Mouse (Mus musculus) C2C12 (cell line): ENCODE data around the gene Arpc4. TPM values are rescaled to one million over a fixed set of nuclear protein-coding genes. Genes with fewer than 3 reads are reported as not detected.
A peak's percentile ranks its signal among the peaks of the same experiment; 100 is the strongest.

ENCODE experiments used
- H3K27me3 ChIP-seq: one replicate; pipeline ENCODE4 v1.6.1; 2011; ENCODE audit not compliant: control insufficient read depth, insufficient read depth, insufficient read length
- H3K36me3 ChIP-seq: one replicate; pipeline ENCODE4 v1.6.1; 2011; ENCODE audit not compliant: control insufficient read depth, insufficient read depth
- H3K4me3 ChIP-seq: one replicate; pipeline ENCODE4 v1.5.1; 2011; ENCODE audit warnings: mild to moderate bottlenecking, control low read depth; ENCODE audit not compliant: poor library complexity, insufficient read depth, severe bottlenecking
- H3K79me2 ChIP-seq: one replicate; pipeline ENCODE4 v1.6.1; 2011; ENCODE audit not compliant: control insufficient read depth, insufficient read depth
- H3K79me3 ChIP-seq: one replicate; pipeline ENCODE4 v1.6.1; 2011; ENCODE audit warnings: low read depth, control low read depth
- H3ac ChIP-seq: one replicate; pipeline ENCODE3; 2011; ENCODE audit warnings: low read depth; ENCODE audit not compliant: control insufficient read depth, insufficient read length
- CEBPB ChIP-seq: IDR thresholded peaks from one replicate; pipeline ENCODE4 v1.6.1; 2011; ENCODE audit warnings: low read depth, mild to moderate bottlenecking, control low read depth, moderate library complexity
- CTCF ChIP-seq: IDR thresholded peaks from one replicate; pipeline ENCODE4 v1.5.1; 2011; ENCODE audit not compliant: control insufficient read depth, insufficient read depth, insufficient read length
- FOSL1 ChIP-seq: IDR thresholded peaks from one replicate; pipeline ENCODE4 v1.8.0; 2011; ENCODE audit warnings: mild to moderate bottlenecking, low read length; ENCODE audit not compliant: poor library complexity, insufficient read depth, severe bottlenecking
- MAX ChIP-seq: IDR thresholded peaks from one replicate; pipeline ENCODE4 v1.6.1; 2011; ENCODE audit warnings: mild to moderate bottlenecking, control low read depth
- MYOD1 ChIP-seq: IDR thresholded peaks from one replicate; pipeline ENCODE4 v1.6.1; 2011; ENCODE audit warnings: low read depth; ENCODE audit not compliant: control insufficient read depth, insufficient read length
- MYOG ChIP-seq: IDR thresholded peaks from one replicate; pipeline ENCODE4 v1.6.1; 2011; ENCODE audit not compliant: control insufficient read depth, insufficient read length; ENCODE audit errors: extremely low read depth
- USF1 ChIP-seq: IDR thresholded peaks from one replicate; pipeline ENCODE4 v1.6.1; 2011; ENCODE audit warnings: low read depth, mild to moderate bottlenecking, control low read depth, moderate library complexity
- polyA plus RNA-seq: library from polyadenylated mRNA; unstranded; fragments of >200 nt; fragmentation: generic; extraction: Trizol; gene quantifications from one replicate; pipeline ENCODE4 v1.2.1, GENCODE M21; 2012; ENCODE audit warnings: missing spikeins

Arpc4 gene
- polyA plus RNA-seq, 1 experiment: 364 TPM

DNA sequence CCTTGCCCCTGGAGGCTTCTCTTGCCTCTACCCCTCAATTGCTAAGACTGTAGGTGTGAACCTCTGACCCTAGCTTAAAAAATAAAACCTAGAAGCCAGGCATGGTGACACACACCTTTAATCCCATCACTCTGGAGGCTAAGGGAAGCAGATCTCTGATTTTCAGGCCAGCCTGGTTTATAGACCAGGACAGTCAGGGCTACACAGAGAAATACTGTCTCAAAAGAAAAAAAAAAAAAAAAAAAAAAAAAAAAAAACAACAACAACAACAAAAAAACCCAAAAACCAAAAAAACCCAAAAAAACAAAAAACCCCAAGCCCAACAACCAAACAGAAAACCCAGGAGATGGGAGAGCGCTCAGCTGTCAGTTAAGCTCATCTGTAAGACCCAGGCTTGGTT is 10.3 kb upstream of the Arpc4 start:
- no peak overlapping the region for H3ac ChIP-seq
- no peaks in the 10 kb centered on the region for H3K79me3 ChIP-seq
- H3K79me2 ChIP-seq: no peaks in the 10 kb centered on the region
- TF ChIP-seq MAX (no peak), FOSL1 (no peak), CTCF (no peak), USF1 (no peak), MYOD1 (no peak), MYOG (no peak)
- H3K27me3 ChIP-seq: no peaks in the 10 kb centered on the region
- H3K4me3 ChIP-seq: no peak overlapping the region
- peaks cover 15% of the 10 kb centered on the region for H3K36me3 ChIP-seq

GRCm38 (mm10) chr6:113368124-113368523 is 9.8 kb upstream of the Arpc4 start:
- no peak overlapping the region for H3ac ChIP-seq
- H3K4me3 ChIP-seq: no peak overlapping the region
- peaks cover 15% of the 10 kb centered on the region for H3K36me3 ChIP-seq

DNA sequence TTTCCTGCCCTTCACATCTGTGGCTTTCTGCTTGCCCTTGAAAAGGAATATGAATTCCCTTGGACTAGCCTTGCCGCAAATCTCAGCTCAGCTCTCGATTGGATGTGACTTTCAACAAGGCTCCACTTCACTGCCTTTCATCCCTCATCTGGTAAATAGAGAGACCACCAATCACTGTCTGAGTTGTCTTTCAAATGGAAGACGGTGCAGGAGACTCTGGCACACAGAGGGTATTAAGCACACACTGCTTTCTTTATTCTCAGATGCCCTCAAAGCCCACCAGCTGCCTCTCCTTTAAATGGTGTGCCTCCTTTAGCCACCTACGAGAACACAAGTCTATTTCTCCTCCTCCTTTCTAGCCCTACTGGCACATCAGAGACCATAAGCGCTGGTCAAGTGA is 9.3 kb upstream of the Arpc4 start:
- TF ChIP-seq USF1 (no peak), FOSL1 (no peak), MYOG (no peak), MAX (no peak), CTCF (no peak)
- H3K79me2 ChIP-seq: no peaks in the 10 kb centered on the region
- no peak overlapping the region for H3K4me3 ChIP-seq
- H3K79me3 ChIP-seq: no peaks in the 10 kb centered on the region
- no peak overlapping the region for H3ac ChIP-seq
- peaks cover 16% of the 10 kb centered on the region for H3K36me3 ChIP-seq
- no peaks in the 10 kb centered on the region for H3K27me3 ChIP-seq

More at GRCm38 (mm10) chr6:113368124-113368523, 9.8 kb upstream of the Arpc4 start:
- Histone ChIP-seq H3K79me3 (no peaks in the 10 kb centered on the region), H3K79me2 (no peaks in the 10 kb centered on the region), H3K27me3 (no peaks in the 10 kb centered on the region)
- TF ChIP-seq USF1: no peak
- TF ChIP-seq FOSL1: no peak
- TF ChIP-seq CTCF: no peak
- no peak for TF ChIP-seq MYOD1
- no peak for TF ChIP-seq MAX
- no peak for TF ChIP-seq CEBPB
- no peak for TF ChIP-seq MYOG

DNA sequence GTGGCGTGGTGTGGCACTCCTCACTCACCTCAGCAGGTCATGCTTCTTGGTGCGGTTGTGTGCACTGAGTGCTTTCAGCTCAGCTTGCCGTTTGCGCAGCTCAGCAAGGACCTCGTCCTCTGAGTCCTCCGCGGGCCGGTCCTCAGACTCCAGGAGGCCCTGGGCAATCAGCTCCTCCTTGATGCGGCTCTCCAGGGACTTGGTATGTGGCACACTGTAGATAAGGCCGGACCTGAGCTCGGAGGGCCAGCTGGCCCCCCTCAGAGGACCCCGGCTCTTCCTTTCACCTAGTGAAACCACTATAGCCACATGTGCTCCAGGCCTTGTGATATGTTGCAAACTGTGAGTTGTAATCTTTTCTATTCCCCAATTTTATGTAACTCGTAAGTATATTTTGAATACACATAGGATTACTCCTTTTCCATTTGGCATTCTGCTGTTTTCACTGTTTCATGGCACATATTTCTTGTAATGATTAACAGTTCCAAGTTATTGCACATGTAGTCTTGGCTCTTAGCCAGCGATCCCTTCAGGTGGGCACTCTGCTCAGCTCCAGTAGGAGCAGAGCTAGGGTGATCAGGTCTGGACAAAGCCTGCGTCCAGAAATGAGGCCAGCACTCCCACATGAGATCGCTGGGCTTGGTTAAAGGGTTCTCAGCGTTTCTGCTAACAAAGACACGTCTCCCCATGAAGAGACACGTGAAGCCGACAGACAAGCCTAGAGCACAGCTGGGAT is 7.6 kb upstream of the Arpc4 start:
- H3K36me3 ChIP-seq: peaks cover 23% of the 10 kb centered on the region
- H3K79me3 ChIP-seq: no peaks in the 10 kb centered on the region
- no peaks in the 10 kb centered on the region for H3K79me2 ChIP-seq
- no peak overlapping the region for H3ac ChIP-seq
- H3K27me3 ChIP-seq: no peaks in the 10 kb centered on the region
- TF ChIP-seq MYOD1: no peak
- no peak for TF ChIP-seq FOSL1
- no peak for TF ChIP-seq CEBPB
- TF ChIP-seq CTCF: no peak
- H3K4me3 ChIP-seq: no peak overlapping the region

- no peaks in the 10 kb centered on the region for H3K27me3 ChIP-seq
- H3ac ChIP-seq: no peak overlapping the region
- peaks cover 26% of the 10 kb centered on the region for H3K36me3 ChIP-seq
- TF ChIP-seq MYOG (no peak), CEBPB (no peak), USF1 (no peak), CTCF (no peak), MYOD1 (no peak), MAX (no peak), FOSL1 (no peak)
- H3K4me3 ChIP-seq: no peak overlapping the region
- peaks cover 5% of the 10 kb centered on the region for H3K79me3 ChIP-seq
- H3K79me2 ChIP-seq: peaks cover 6% of the 10 kb centered on the region
These were observed 4.4 kb upstream of the Arpc4 start for GRCm38 (mm10) chr6:113373491-113373890.

DNA sequence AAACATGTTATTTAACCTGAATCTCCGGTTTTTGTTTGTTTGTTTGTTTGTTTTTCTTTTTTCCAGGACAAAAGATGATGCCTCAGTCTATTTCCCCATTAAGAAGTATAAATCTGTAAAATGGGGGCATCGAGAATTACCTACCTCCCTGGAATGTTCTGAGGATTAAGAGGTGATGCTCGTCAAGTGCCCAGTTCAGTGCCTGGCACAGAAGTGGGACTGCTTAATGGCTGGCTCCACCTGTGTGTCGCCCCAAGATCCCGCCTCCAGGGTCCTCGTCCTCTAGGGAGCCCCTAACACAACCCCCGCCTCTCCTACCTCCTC is 781 bp upstream of the Arpc4 start:
- Histone ChIP-seq H3K79me3 (peaks cover 40% of the 10 kb centered on the region), H3K4me3 (peak overlapping the region; percentile 100), H3K27me3 (no peaks in the 10 kb centered on the region), H3K79me2 (peaks cover 43% of the 10 kb centered on the region), H3ac (peak overlapping the region; percentile 49), H3K36me3 (peaks cover 41% of the 10 kb centered on the region)
- TF ChIP-seq MAX (no peak), FOSL1 (no peak), CTCF (no peak), MYOG (no peak), CEBPB (no peak), USF1 (no peak), MYOD1 (no peak)
